Mouse (Mus musculus) heart, embryonic 13.5 days (tissue): ENCODE data around the gene Rplp0. TPM values are rescaled to one million over a fixed set of nuclear protein-coding genes. Genes with fewer than 3 reads are reported as not detected.
"Not testable (repeated sequence)": the region's sequence is repeated elsewhere in the genome, so short reads cannot be mapped to it uniquely, and the experiment has no call there.

Source experiments
- ATAC-seq: fragments of 200-750 bp; cut with Nextera tagmentation; 2 replicates; pipeline ENCODE4 v1.8.0; 2017; ENCODE audit warnings: moderate TSS enrichment; ENCODE audit not compliant: insufficient number of reproducible peaks, low FRiP score, low TSS enrichment; ENCODE audit errors: extremely low read depth
- H3K27ac ChIP-seq: fragments of 300-500 bp; sonication (generic); replicated peaks from 2 replicates; pipeline ENCODE4 v1.5.1; 2015; ENCODE audit warnings: moderate library complexity, mild to moderate bottlenecking, inconsistent platforms
- H3K27me3 ChIP-seq: fragments of 300-500 bp; sonication (generic); replicated peaks from 2 replicates; pipeline ENCODE4 v1.6.1; 2015; ENCODE audit warnings: mild to moderate bottlenecking, inconsistent platforms
- H3K36me3 ChIP-seq: fragments of 300-500 bp; sonication (generic); 2 replicates; pipeline ENCODE4 v1.6.1; 2015; ENCODE audit warnings: mild to moderate bottlenecking, inconsistent platforms
- H3K4me1 ChIP-seq: fragments of 300-500 bp; sonication (generic); 2 replicates; pipeline ENCODE4 v1.6.1; 2015; ENCODE audit warnings: inconsistent platforms
- H3K4me2 ChIP-seq: fragments of 300-500 bp; sonication (generic); 2 replicates; pipeline ENCODE4 v1.6.1; 2015; ENCODE audit warnings: inconsistent platforms, mild to moderate bottlenecking, moderate library complexity
- H3K4me3 ChIP-seq: fragments of 300-500 bp; sonication (generic); 2 replicates; pipeline ENCODE4 v1.5.1; 2015; ENCODE audit warnings: moderate library complexity, mild to moderate bottlenecking, inconsistent platforms
- H3K9ac ChIP-seq: fragments of 300-500 bp; sonication (generic); 2 replicates; pipeline ENCODE4 v1.6.1; 2015; ENCODE audit warnings: inconsistent platforms, mild to moderate bottlenecking, moderate library complexity
- H3K9me3 ChIP-seq: fragments of 300-500 bp; sonication (generic); 2 replicates; pipeline ENCODE4 v1.6.1; 2016; ENCODE audit warnings: inconsistent platforms
- WGBS: fragments of 180-500 bp; shearing (Covaris S2); methylation state at CpG from one replicate; pipeline ENCODE4 v1.1.7; 2015; ENCODE audit warnings: mixed read lengths; 5-methylcytosine and 5-hydroxymethylcytosine counted together
- polyA plus RNA-seq: library from polyadenylated mRNA; unstranded; fragments of >200 nt; fragmentation: Nextera tagmentation; extraction: Ambion mirVana; gene quantifications from 2 replicates; pipeline ENCODE4 v1.2.1, GENCODE M21; 2015

Rplp0 gene
- polyA plus RNA-seq, 1 experiment from 2014 or later: 1,009 TPM

DNA sequence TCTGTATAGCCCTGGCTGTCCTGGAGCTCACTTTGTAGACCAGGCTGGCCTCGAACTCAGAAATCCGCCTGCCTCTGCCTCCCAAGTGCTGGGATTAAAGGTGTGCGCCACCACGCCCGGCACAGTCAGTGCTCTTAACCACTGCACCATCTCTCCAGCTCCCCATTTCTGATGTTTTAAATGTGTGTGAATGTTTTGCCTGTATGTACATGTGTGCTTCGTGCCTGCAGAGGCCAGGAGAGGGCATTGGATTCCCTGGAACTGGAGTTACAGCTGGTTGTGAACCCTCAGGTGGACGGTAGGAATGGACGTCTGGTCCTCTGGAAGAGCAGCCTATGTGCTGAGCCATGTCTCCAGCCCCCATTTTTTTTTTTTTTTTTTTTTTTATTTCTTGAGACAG, 41.1 kb upstream of the Rplp0 start:
- ATAC-seq, H3K27me3 ChIP-seq, H3K9ac ChIP-seq, H3K4me2 ChIP-seq, H3K4me3 ChIP-seq, H3K9me3 ChIP-seq, H3K27ac ChIP-seq: not testable (repeated sequence)
- peaks cover 71% of the 10 kb centered on the region for H3K4me1 ChIP-seq
- 88% methylated on average over 8 of the region's 8 CpGs for WGBS
- peaks cover 21% of the 10 kb centered on the region for H3K36me3 ChIP-seq

DNA sequence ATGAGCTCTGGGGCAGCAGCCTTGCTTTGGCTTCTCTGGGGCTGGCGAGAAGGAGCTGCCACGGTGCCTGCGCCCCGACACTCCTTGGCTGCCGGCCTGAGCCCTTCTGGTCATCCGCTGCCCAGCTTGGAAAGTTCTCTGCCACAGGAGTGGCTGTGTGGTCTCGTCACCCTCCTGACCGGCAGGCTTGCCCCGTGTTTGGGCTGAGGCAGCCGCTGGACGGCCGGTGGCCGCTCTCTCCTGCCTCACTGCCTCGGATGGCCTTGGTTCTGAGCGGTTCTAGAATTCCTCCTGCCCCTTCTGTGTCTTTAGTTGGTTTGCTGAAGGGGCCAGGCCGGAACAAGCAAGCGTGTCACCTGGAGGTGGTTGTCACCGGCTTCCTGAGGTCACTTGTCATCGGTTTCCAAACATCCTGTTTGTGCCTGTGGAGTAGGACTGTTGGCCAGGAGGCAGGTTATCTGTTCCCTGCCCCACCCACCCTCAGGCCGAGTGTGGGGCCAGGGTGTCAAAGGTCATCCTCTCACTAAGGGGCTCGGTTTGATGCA, 38.9 kb upstream of the Rplp0 start:
- no peak for ATAC-seq
- peaks cover 16% of the 10 kb centered on the region for H3K36me3 ChIP-seq
- no peaks in the 10 kb centered on the region for H3K27me3 ChIP-seq
- H3K9ac ChIP-seq: peak overlapping the region; percentile 69
- H3K4me1 ChIP-seq: peaks cover 71% of the 10 kb centered on the region
- WGBS: 43% methylated on average over 21 of the region's 21 CpGs
- H3K4me3 ChIP-seq: no peak overlapping the region
- H3K9me3 ChIP-seq: no peaks in the 10 kb centered on the region
- peak overlapping the region; percentile 35 for H3K4me2 ChIP-seq
- H3K27ac ChIP-seq: peak overlapping the region; percentile 86

DNA sequence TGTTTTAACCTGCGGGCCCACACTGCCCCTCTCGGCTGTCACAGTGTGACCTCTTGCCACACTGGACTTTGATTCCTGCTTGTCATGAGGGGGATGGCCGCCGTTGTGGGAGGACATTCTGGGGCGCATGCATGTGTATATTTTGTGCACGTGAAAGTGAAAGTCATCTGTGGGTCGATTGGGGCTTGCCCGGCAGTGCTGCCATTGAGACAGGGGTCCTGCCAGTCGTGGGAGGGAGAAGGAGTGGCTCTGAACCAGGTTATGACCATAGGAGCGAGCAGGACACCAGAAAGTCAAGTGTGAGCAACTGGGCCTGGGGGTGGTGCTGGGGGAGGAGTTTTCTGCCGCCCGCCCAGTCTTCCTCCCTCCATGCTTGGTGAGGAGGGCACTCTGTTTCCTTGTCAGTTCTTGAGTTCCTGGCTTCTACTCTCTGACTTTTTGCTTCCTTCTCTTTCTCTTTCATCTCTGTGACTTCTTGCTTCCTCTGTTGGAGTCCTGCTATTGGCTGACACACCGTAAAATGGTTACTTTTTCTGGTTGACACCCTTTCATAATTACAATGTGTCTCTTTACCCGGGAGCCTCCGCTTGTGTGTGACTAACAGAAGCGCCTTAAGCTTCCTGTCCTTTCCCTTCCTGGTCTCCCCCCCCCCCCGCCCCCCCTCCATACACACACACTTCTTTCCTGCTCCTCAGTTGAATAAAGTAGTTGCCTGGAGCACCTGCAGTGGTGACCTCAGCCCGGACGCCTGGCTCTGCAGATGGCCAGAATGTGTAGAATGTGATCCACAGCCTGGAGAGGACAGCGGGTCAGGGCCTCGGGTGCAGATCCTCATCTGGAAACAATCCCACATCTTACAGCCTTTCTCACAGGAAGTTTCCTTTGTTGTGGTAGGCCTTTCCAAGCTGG, 37.5 kb upstream of the Rplp0 start:
- peak overlapping the region; percentile 86 for H3K27ac ChIP-seq
- H3K4me3 ChIP-seq: no peak overlapping the region
- WGBS: 57% methylated on average over 21 of the region's 21 CpGs
- H3K27me3 ChIP-seq: no peaks in the 10 kb centered on the region
- H3K9ac ChIP-seq: peak overlapping the region; percentile 59; the same call in 1 of the 2 replicates
- H3K9me3 ChIP-seq: no peaks in the 10 kb centered on the region
- H3K4me2 ChIP-seq: peak overlapping the region; percentile 35
- peaks cover 72% of the 10 kb centered on the region for H3K4me1 ChIP-seq
- ATAC-seq: no peak
- H3K36me3 ChIP-seq: peaks cover 20% of the 10 kb centered on the region

DNA sequence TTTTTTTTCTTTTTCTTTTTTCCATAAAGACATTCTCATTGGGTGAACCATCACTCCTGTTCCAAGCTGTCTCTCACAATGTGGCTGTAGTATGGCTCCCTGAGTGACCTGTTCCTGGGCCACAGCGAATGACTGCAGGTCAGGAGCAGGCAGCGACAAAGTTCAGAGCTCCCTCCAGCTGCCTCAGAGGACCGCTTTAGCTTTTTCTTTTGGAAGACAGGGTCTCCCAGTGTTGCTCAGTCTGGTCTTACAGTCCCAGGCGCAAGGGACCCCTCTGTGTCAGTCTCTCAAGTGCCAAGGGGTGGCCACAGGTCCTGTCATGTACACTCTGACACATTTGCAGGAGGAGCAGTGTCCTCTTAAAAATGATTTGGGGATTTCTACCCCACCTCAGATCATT, 36.7 kb upstream of the Rplp0 start:
- Histone ChIP-seq H3K9ac (peak overlapping the region; percentile 54; the same call in 1 of the 2 replicates), H3K36me3 (peaks cover 23% of the 10 kb centered on the region), H3K27me3 (no peaks in the 10 kb centered on the region), H3K27ac (peak overlapping the region; percentile 86), H3K9me3 (no peaks in the 10 kb centered on the region), H3K4me3 (no peak overlapping the region), H3K4me2 (peak overlapping the region; percentile 22), H3K4me1 (peaks cover 72% of the 10 kb centered on the region)
- 73% methylated on average over 4 of the region's 4 CpGs for WGBS
- ATAC-seq: no peak

DNA sequence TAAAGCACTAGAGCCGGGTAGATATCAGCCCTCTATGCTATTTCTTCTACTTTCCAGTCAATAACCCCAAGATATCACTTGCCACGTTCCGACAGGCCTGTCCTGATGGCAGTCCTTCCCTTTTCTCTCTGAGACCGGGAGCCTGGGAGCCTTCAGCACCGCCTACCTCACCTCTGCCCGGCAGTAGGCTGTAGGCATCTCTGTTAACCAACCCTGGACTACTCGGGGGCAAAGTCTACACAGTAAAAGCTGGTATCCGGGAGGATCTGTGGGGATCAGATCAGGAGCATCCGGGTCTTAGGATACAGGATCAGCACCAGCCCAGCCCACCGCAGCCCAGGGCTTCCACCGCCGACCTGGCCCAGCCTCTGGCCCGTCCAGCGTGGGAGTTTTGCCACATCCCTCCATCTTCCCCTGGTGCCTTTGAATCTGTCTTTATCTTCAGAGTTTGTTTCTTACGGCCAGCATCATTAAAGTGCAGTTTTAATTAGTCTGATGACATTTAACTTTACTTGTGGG, 36.2 kb upstream of the Rplp0 start:
- Histone ChIP-seq H3K27ac (peak overlapping the region; percentile 86), H3K36me3 (peaks cover 22% of the 10 kb centered on the region), H3K9me3 (no peaks in the 10 kb centered on the region), H3K4me1 (peaks cover 77% of the 10 kb centered on the region), H3K9ac (no peak overlapping the region), H3K4me3 (no peak overlapping the region), H3K4me2 (peak overlapping the region; percentile 22; the same call in 1 of the 2 replicates), H3K27me3 (no peaks in the 10 kb centered on the region)
- no peak for ATAC-seq
- 55% methylated on average over 15 of the region's 15 CpGs for WGBS

DNA sequence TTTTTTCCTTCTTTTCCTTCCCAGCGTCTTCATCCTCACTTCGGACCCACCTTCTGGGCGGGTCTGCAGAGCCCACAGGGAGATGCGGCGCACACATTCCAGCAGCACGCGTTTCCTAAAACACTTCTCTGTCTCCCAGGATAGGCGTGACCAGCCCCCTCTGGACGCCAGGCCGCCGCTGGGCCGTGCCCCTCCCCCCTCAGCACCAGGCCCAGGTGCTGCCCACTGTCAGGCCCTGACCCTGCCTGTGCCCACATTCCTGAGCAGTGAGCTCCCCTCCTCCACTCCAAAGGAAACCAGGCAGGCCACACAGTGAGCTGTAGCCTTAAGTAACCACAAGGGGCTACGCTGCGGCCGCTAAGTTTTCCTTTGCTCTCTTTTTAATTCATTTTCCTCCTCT, 35.3 kb upstream of the Rplp0 start:
- Histone ChIP-seq H3K4me3 (peak overlapping the region; percentile 32), H3K9ac (peak overlapping the region; percentile 74)

DNA sequence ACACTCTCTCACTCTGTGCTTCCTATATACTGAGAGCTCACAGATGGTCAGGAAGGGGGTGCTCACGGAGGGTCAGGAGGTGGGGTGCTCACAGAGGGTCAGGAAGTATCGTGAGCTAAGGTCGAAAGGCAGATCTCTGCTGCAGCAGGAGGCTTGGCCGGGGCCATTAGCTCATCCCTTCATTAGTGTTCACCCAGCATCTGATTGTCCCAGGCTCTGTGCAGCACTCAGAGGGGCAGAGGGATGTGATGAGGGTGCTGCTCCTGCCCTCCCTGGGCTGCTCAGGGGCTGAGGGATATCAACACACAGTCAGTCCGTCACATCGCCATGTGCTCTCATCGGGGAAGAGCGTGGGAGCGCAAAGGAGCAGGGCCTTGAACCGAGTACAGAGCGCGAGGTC, 34.8 kb upstream of the Rplp0 start:
- H3K4me2 ChIP-seq: peak overlapping the region; percentile 64
- no peaks in the 10 kb centered on the region for H3K9me3 ChIP-seq
- peak overlapping the region; percentile 74 for H3K9ac ChIP-seq
- H3K4me1 ChIP-seq: peaks cover 86% of the 10 kb centered on the region
- H3K27me3 ChIP-seq: no peaks in the 10 kb centered on the region
- H3K4me3 ChIP-seq: peak overlapping the region; percentile 32
- H3K36me3 ChIP-seq: peaks cover 17% of the 10 kb centered on the region
- WGBS: 42% methylated on average over 12 of the region's 12 CpGs
- H3K27ac ChIP-seq: peak overlapping the region; percentile 86
- no peak for ATAC-seq

More for the DNA sequence above, 35.3 kb upstream of the Rplp0 start:
- Histone ChIP-seq H3K36me3 (peaks cover 17% of the 10 kb centered on the region), H3K9me3 (no peaks in the 10 kb centered on the region), H3K27ac (peak overlapping the region; percentile 86), H3K27me3 (no peaks in the 10 kb centered on the region), H3K4me2 (peak overlapping the region; percentile 64), H3K4me1 (peaks cover 85% of the 10 kb centered on the region)
- 9% methylated on average over 15 of the region's 15 CpGs for WGBS
- no peak for ATAC-seq

DNA sequence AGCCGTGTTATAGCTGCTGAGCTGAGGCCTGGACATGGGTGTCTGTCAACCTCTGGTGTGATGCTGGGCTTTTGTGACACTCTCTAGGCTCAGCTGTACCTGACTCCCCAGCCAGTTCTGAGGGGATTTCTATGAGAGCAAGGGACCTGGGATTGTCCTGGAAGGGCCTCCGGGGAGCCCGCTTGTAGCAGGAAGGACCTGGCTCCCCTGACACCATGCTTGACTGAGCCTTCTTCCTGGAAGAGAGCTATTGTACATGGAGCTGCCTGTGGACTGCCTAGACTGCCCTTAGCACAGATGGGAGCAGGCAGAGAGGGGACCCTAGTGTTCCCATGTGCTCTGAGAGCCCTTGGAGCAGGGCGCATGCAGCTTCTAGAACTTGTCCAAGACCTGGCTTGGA, 33.9 kb upstream of the Rplp0 start:
- Histone ChIP-seq H3K27ac (no peak overlapping the region; the same call in 1 of the 2 replicates), H3K27me3 (no peaks in the 10 kb centered on the region), H3K36me3 (peaks cover 17% of the 10 kb centered on the region), H3K4me1 (peaks cover 90% of the 10 kb centered on the region), H3K9me3 (no peaks in the 10 kb centered on the region), H3K4me2 (no peak overlapping the region), H3K4me3 (no peak overlapping the region), H3K9ac (0 out of 2 replicates have a peak overlapping the region, but pooled peaks have one; percentile 33)
- WGBS: 91% methylated on average over 4 of the region's 4 CpGs
- ATAC-seq: no peak

DNA sequence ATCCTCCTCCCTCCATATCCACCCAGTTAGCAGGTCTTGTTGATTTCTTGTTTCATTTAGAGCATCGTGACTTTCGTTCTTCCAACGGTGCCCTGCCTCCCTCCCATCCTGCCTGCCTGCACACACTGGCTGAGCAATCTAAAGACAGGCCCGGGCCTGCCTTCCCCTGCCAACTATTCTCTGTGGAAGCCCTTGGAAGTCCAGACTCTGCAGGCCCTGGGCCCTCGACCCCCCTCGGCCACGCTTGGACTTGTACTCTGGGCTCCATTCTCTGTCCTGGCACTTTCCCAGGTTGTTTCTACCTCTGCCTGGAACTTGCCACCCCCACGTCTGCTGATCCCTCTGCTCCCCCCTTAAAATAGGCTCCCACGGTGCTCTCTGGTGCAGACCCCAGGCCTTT, 33.3 kb upstream of the Rplp0 start:
- 73% methylated on average over 9 of the region's 9 CpGs for WGBS
- peaks cover 17% of the 10 kb centered on the region for H3K36me3 ChIP-seq
- H3K4me3 ChIP-seq: no peak overlapping the region
- no peak overlapping the region for H3K4me2 ChIP-seq
- no peaks in the 10 kb centered on the region for H3K27me3 ChIP-seq
- ATAC-seq: no peak
- peaks cover 90% of the 10 kb centered on the region for H3K4me1 ChIP-seq
- no peak overlapping the region; the same call in 1 of the 2 replicates for H3K27ac ChIP-seq
- H3K9me3 ChIP-seq: no peaks in the 10 kb centered on the region
- H3K9ac ChIP-seq: peak overlapping the region; percentile 33; the same call in 1 of the 2 replicates

DNA sequence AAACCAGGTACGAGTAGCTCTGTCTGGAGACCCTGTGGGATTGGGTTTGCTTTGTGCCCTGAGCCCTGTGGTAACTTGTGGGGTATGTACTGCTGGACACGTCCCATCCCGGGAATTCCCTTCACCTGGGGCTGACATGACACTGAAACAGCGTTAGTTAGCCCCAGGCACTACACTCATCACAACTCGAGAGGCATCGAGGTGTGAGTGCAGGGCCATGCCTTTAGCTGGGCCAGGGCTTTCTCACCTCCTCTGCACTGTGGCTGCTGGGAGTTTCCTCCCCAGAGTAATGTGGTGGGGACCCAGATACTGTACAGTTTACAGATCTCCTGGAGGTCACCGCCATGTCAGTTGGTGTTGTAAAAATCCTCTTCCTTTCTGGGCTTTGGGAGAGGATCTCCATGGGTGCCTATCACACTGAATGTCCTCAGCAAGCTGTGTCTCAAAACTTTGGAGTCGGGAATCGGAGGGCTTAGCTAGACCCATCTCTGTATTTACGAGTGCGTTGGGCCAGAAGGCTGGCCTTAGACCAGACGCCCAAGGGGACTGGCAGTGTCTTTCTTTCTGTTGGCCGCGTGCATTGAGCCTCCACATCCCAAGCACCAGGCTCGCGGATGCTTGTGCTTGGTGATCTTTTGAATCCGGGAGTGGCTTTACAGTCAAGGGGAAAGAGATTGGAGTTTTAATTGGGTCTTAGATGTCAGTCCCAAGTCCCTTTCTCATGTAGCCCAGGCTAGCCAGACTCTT, 32.6 kb upstream of the Rplp0 start:
- no peak for ATAC-seq
- Histone ChIP-seq H3K36me3 (peaks cover 17% of the 10 kb centered on the region), H3K4me2 (no peak overlapping the region), H3K27ac (no peak overlapping the region; the same call in 1 of the 2 replicates), H3K4me3 (no peak overlapping the region), H3K4me1 (peaks cover 90% of the 10 kb centered on the region), H3K9me3 (no peaks in the 10 kb centered on the region), H3K9ac (peak overlapping the region; percentile 33; the same call in 1 of the 2 replicates), H3K27me3 (no peaks in the 10 kb centered on the region)
- 83% methylated on average over 17 of the region's 17 CpGs for WGBS

DNA sequence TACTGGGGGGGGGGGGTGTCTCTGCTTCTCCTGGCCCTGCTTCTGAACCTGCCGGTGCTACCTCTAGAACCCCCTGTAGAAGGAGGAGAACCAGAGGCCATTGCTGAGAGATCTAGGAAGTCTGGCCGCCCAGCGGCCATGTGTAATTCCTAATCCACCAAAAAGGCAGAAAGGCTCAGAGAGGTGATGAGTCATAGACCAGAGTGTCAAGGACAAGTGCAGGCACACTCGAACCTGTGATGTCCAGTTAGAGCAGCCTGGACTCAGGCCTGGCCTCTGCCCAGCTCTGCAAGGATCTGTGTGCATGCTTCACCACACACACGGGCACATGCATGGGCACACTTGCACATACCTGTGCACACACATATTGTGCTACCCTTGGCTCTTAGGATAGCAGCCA, 31.1 kb upstream of the Rplp0 start:
- Histone ChIP-seq H3K9me3 (no peaks in the 10 kb centered on the region), H3K36me3 (peaks cover 17% of the 10 kb centered on the region), H3K9ac (no peak overlapping the region), H3K4me1 (peaks cover 90% of the 10 kb centered on the region), H3K27me3 (no peaks in the 10 kb centered on the region), H3K4me2 (no peak overlapping the region), H3K4me3 (no peak overlapping the region), H3K27ac (no peak overlapping the region)
- WGBS: 70% methylated on average over 5 of the region's 5 CpGs
- no peak for ATAC-seq
